Mouse (Mus musculus) CH12.LX (cell line): ENCODE data around the gene Arf6. TPM values are rescaled to one million over a fixed set of nuclear protein-coding genes. Genes with fewer than 3 reads are reported as not detected.

Experiments
- DNase-seq: peaks from one replicate; pipeline ENCODE4 v3.0.0-alpha.2; 2013; ENCODE audit errors: extremely low read depth
- H3K27ac ChIP-seq: 2 replicates; pipeline ENCODE4 v1.5.1; 2012; ENCODE audit warnings: low read depth, mild to moderate bottlenecking, control low read depth, moderate library complexity; ENCODE audit not compliant: insufficient read depth
- H3K27me3 ChIP-seq: replicated peaks from 2 replicates; pipeline ENCODE3; 2012; ENCODE audit warnings: inconsistent platforms
- H3K36me3 ChIP-seq, 2 experiments: replicated peaks in 1 of 2; 2 replicates each; pipeline versions ENCODE3 to v1.6.1; 2012; ENCODE audit warnings: inconsistent platforms in 1 of 2, low read length in 1 of 2, mild to moderate bottlenecking in 1 of 2, mixed read lengths in 1 of 2, moderate library complexity in 1 of 2; ENCODE audit not compliant: control insufficient read depth in 1 of 2, insufficient read depth in 1 of 2
- H3K4me1 ChIP-seq, 2 experiments: 2 replicates each; pipeline ENCODE4 v1.6.1; 2012; ENCODE audit warnings: inconsistent platforms in 1 of 2, moderate library complexity in 1 of 2; ENCODE audit not compliant: insufficient read depth in 2 of 2, control insufficient read depth in 1 of 2
- H3K4me2 ChIP-seq: 2 replicates; pipeline ENCODE4 v1.6.1; 2012; ENCODE audit warnings: low read depth, mild to moderate bottlenecking, control low read depth; ENCODE audit not compliant: poor library complexity, insufficient read depth, severe bottlenecking
- H3K4me3 ChIP-seq, 3 experiments: fragments of 150-350 bp in 1 of 3; sonication (generic) in 1 of 3; replicated peaks in 1 of 3; 2 replicates each; pipeline versions ENCODE3 to v1.5.1; 2011 to 2012; ENCODE audit warnings: low read depth in 2 of 3, low read length in 2 of 3, mild to moderate bottlenecking in 2 of 3, moderate library complexity in 2 of 3, control low read depth in 1 of 3, improper control_type of control experiment in 1 of 3, inconsistent platforms in 1 of 3, mixed read lengths in 1 of 3; ENCODE audit not compliant: poor library complexity in 1 of 3
- H3K79me2 ChIP-seq: replicated peaks from 2 replicates; pipeline ENCODE4 v1.6.1; 2012; ENCODE audit warnings: mild to moderate bottlenecking, moderate library complexity; ENCODE audit not compliant: control insufficient read depth, poor library complexity, insufficient read depth, severe bottlenecking; ENCODE audit errors: extremely low read depth
- H3K9ac ChIP-seq: 2 replicates; pipeline ENCODE4 v1.6.1; 2012; ENCODE audit warnings: low read depth, mild to moderate bottlenecking, control low read depth, moderate library complexity; ENCODE audit not compliant: insufficient read depth
- H3K9me3 ChIP-seq: replicated peaks from 2 replicates; pipeline ENCODE3; 2012; ENCODE audit warnings: low read length, inconsistent platforms, mixed read lengths
- BHLHE40 ChIP-seq: IDR thresholded peaks from 2 replicates; pipeline ENCODE4 v1.6.1; 2011; ENCODE audit warnings: mild to moderate bottlenecking, low read depth, low read length, improper control_type of control experiment
- CHD1 ChIP-seq: IDR thresholded peaks from 2 replicates; pipeline ENCODE4 v1.6.1; 2012; ENCODE audit warnings: low read depth, low read length, improper control_type of control experiment, inconsistent platforms
- CHD2 ChIP-seq: IDR thresholded peaks from 2 replicates; pipeline ENCODE4 v1.6.1; 2011; ENCODE audit warnings: low read length, improper control_type of control experiment
- CTCF ChIP-seq, 2 experiments: IDR thresholded peaks in 1 of 2; conservative IDR thresholded peaks in 1 of 2; 2 replicates each; pipeline ENCODE4 v1.5.1; 2011 to 2012; ENCODE audit warnings: low read depth in 2 of 2, low read length in 2 of 2, improper control_type of control experiment in 1 of 2, inconsistent platforms in 1 of 2, mild to moderate bottlenecking in 1 of 2, moderate library complexity in 1 of 2
- E2F4 ChIP-seq: IDR thresholded peaks from 2 replicates; pipeline ENCODE4 v1.6.1; 2011; ENCODE audit warnings: low read depth, low read length, improper control_type of control experiment; ENCODE audit not compliant: insufficient replicate concordance
- EP300 ChIP-seq: IDR thresholded peaks from 2 replicates; pipeline ENCODE4 v1.6.1; 2011; ENCODE audit warnings: low read length, improper control_type of control experiment
- ETS1 ChIP-seq: conservative IDR thresholded peaks from 2 replicates; pipeline ENCODE4 v1.6.1; 2012; ENCODE audit warnings: low read depth, mild to moderate bottlenecking, inconsistent platforms, low read length, improper control_type of control experiment, moderate library complexity
- GABPA ChIP-seq: IDR thresholded peaks from 2 replicates; pipeline ENCODE4 v1.6.1; 2012; ENCODE audit warnings: low read depth, low read length, improper control_type of control experiment, inconsistent platforms; ENCODE audit not compliant: insufficient replicate concordance
- HCFC1 ChIP-seq: IDR thresholded peaks from 2 replicates; pipeline ENCODE4 v1.6.1; 2012; ENCODE audit warnings: low read depth, mild to moderate bottlenecking, inconsistent platforms, low read length, improper control_type of control experiment
- IRF4 ChIP-seq: IDR thresholded peaks from 2 replicates; pipeline ENCODE4 v1.6.1; 2014; ENCODE audit warnings: low read depth, mild to moderate bottlenecking, inconsistent platforms, low read length, improper control_type of control experiment
- JUN ChIP-seq: IDR thresholded peaks from 2 replicates; pipeline ENCODE4 v1.6.1; 2011; ENCODE audit warnings: low read depth, mild to moderate bottlenecking, low read length, improper control_type of control experiment, moderate library complexity; ENCODE audit not compliant: insufficient read depth
- JUND ChIP-seq: conservative IDR thresholded peaks from 2 replicates; pipeline ENCODE4 v1.6.1; 2011; ENCODE audit warnings: low read depth, low read length, improper control_type of control experiment
- KAT2A ChIP-seq: IDR thresholded peaks from 2 replicates; pipeline ENCODE4 v1.6.1; 2012; ENCODE audit warnings: low read length, improper control_type of control experiment, inconsistent platforms; ENCODE audit not compliant: insufficient replicate concordance
- MAFK ChIP-seq: IDR thresholded peaks from 2 replicates; pipeline ENCODE4 v1.6.1; 2011; ENCODE audit warnings: low read length, improper control_type of control experiment; ENCODE audit not compliant: insufficient replicate concordance
- MAX ChIP-seq: IDR thresholded peaks from 2 replicates; pipeline ENCODE4 v1.6.1; 2011; ENCODE audit warnings: low read length, improper control_type of control experiment
- MEF2A ChIP-seq: IDR thresholded peaks from 2 replicates; pipeline ENCODE4 v1.6.1; 2014; ENCODE audit warnings: low read depth, mild to moderate bottlenecking, inconsistent platforms, low read length, improper control_type of control experiment, borderline replicate concordance
- MXI1 ChIP-seq: IDR thresholded peaks from 2 replicates; pipeline ENCODE4 v1.6.1; 2011; ENCODE audit warnings: mild to moderate bottlenecking, low read depth, low read length, improper control_type of control experiment
- MYC ChIP-seq: IDR thresholded peaks from 2 replicates; pipeline ENCODE4 v1.6.1; 2011; ENCODE audit warnings: low read depth, mild to moderate bottlenecking, improper control_type of control experiment, low read length
- NELFE ChIP-seq: IDR thresholded peaks from 2 replicates; pipeline ENCODE4 v1.6.1; 2011; ENCODE audit warnings: low read depth, low read length, improper control_type of control experiment
- NRF1 ChIP-seq: IDR thresholded peaks from 2 replicates; pipeline ENCODE4 v1.6.1; 2014; ENCODE audit warnings: low read depth, mild to moderate bottlenecking, inconsistent platforms, low read length, improper control_type of control experiment, moderate library complexity
- PAX5 ChIP-seq: IDR thresholded peaks from 2 replicates; pipeline ENCODE4 v1.6.1; 2012; ENCODE audit warnings: low read length, inconsistent platforms, mixed read lengths
- POLR2A ChIP-seq: IDR thresholded peaks from 2 replicates; pipeline ENCODE4 v1.6.1; 2011; ENCODE audit warnings: low read depth, mild to moderate bottlenecking, improper control_type of control experiment, low read length
- POLR2AphosphoS2 ChIP-seq: IDR thresholded peaks from 2 replicates; pipeline ENCODE4 v1.6.1; 2011; ENCODE audit warnings: low read depth, low read length, improper control_type of control experiment
- RCOR1 ChIP-seq: conservative IDR thresholded peaks from 2 replicates; pipeline ENCODE4 v1.6.1; 2012; ENCODE audit warnings: low read depth, mild to moderate bottlenecking, inconsistent platforms, low read length, improper control_type of control experiment
- SIN3A ChIP-seq: IDR thresholded peaks from 2 replicates; pipeline ENCODE4 v1.6.1; 2012; ENCODE audit warnings: low read length, improper control_type of control experiment, inconsistent platforms
- SMC3 ChIP-seq: IDR thresholded peaks from 2 replicates; pipeline ENCODE4 v1.6.1; 2011; ENCODE audit warnings: low read depth, low read length, improper control_type of control experiment
- TBP ChIP-seq: conservative IDR thresholded peaks from 2 replicates; pipeline ENCODE4 v1.6.1; 2011; ENCODE audit warnings: low read depth, low read length, improper control_type of control experiment
- TCF12 ChIP-seq: IDR thresholded peaks from 2 replicates; pipeline ENCODE4 v1.6.1; 2014; ENCODE audit warnings: low read depth, mild to moderate bottlenecking, inconsistent platforms, low read length, improper control_type of control experiment
- USF1 ChIP-seq: IDR thresholded peaks from 2 replicates; pipeline ENCODE4 v1.6.1; 2014; ENCODE audit warnings: low read depth, mild to moderate bottlenecking, inconsistent platforms, low read length, improper control_type of control experiment
- USF2 ChIP-seq: conservative IDR thresholded peaks from 2 replicates; pipeline ENCODE4 v1.6.1; 2011; ENCODE audit warnings: low read depth, low read length, improper control_type of control experiment
- ZKSCAN1 ChIP-seq: IDR thresholded peaks from 2 replicates; pipeline ENCODE4 v1.6.1; 2012; ENCODE audit warnings: low read depth, inconsistent platforms, low read length, improper control_type of control experiment, borderline replicate concordance
- ZMIZ1 ChIP-seq: IDR thresholded peaks from 2 replicates; pipeline ENCODE4 v1.6.1; 2012; ENCODE audit warnings: low read depth, mild to moderate bottlenecking, inconsistent platforms, low read length, improper control_type of control experiment
- ZNF384 ChIP-seq: IDR thresholded peaks from 2 replicates; pipeline ENCODE4 v1.6.1; 2012; ENCODE audit warnings: low read depth, low read length, improper control_type of control experiment, inconsistent platforms
- dilution Hi-C: fragments of 300-500 bp; cut with MboI; formaldehyde crosslinking; loops from 2 replicates; pipeline ENCODE4 v1.14.3; 2020; ENCODE audit warnings: low sequenced_read_pairs; ENCODE audit not compliant: extremely low pct_unique_long_range_greater_than_20kb, extremely low pct_ligation_motif_present
- in situ Hi-C: fragments of 300-500 bp; cut with MboI; formaldehyde crosslinking; loops from 3 replicates; pipeline ENCODE4 v1.14.3; 2019; ENCODE audit warnings: low sequenced_read_pairs, low pct_ligation_motif_present, low pct_unique_long_range_greater_than_20kb, mixed read lengths
- polyA plus RNA-seq: library from polyadenylated mRNA; unstranded; fragments of >175 nt; gene quantifications from 2 replicates; pipeline ENCODE4 v1.2.1, GENCODE M21; 2012; ENCODE audit warnings: low read depth; ENCODE audit not compliant: insufficient read length
- total RNA-seq, 2 experiments: library from RNA; depleted of rRNA; stranded (reverse); fragments of 300-350 nt in 1 of 2; fragments of >200 nt in 1 of 2; gene quantifications; 2 replicates each; pipeline ENCODE4 v1.2.3; 2012 to 2014

The Arf6 gene
- total and polyA plus RNA-seq, 3 experiments, result 258 to 375 (median 312) TPM

- Histone ChIP-seq H3K4me1 (peaks cover 5 to 23% of the 10 kb centered on the region in 2 experiments; a peak in 2 of 4 replicates), H3K27ac (peak overlapping the region; percentile 64; the same call in 1 of the 2 replicates), H3K27me3 (no peaks in the 10 kb centered on the region), H3K4me3 (peak overlapping the region; percentile 45 to 93 (median 80)), H3K9ac (peak overlapping the region; percentile 67), H3K79me2 (peaks cover 36% of the 10 kb centered on the region), H3K4me2 (peak overlapping the region; percentile 99), H3K36me3 (peaks cover 11 to 24% of the 10 kb centered on the region in 2 experiments), H3K9me3 (no peaks in the 10 kb centered on the region)
- TF ChIP-seq CTCF (conservative IDR thresholded peaks at IDR 0.05 in 1 of 2, IDR thresholded peaks at IDR 0.05 in 1 of 2; ENCODE audit: low read depth in 2 of 2, low read length in 2 of 2), result no peak
- no peak for TF ChIP-seq MYC
- TF ChIP-seq ETS1, result no peak
- no peak for TF ChIP-seq JUN
- TF ChIP-seq JUND, result no peak
- TF ChIP-seq GABPA, result no peak
- TF ChIP-seq E2F4, result no peak
- TF ChIP-seq ZKSCAN1, result no peak
- no peak for TF ChIP-seq MAX
- no peak for TF ChIP-seq ZMIZ1
- TF ChIP-seq CHD2, result peak; percentile 68
- TF ChIP-seq IRF4, result 0 out of 2 replicates have a peak, but pooled peaks have one; percentile 27
- no peak for TF ChIP-seq USF2
- TF ChIP-seq KAT2A, result no peak
- TF ChIP-seq CHD1, result no peak
- TF ChIP-seq SMC3, result no peak
- no peak for TF ChIP-seq POLR2AphosphoS2
- 0 out of 2 replicates have a peak, but pooled peaks have one; percentile 16 for TF ChIP-seq EP300
- no peak for TF ChIP-seq MAFK
- TF ChIP-seq ZNF384, result peak; percentile 21; the same call in 1 of the 2 replicates
- no peak for TF ChIP-seq MXI1
- no peak for TF ChIP-seq USF1
- no peak for TF ChIP-seq NRF1
- TF ChIP-seq RCOR1, result no peak
- no peak for TF ChIP-seq PAX5
- TF ChIP-seq POLR2A, result peak; percentile 36; the same call in 1 of the 2 replicates
- TF ChIP-seq HCFC1, result no peak
- no peak for TF ChIP-seq BHLHE40
- 0 out of 2 replicates have a peak, but pooled peaks have one; percentile 12 for TF ChIP-seq MEF2A
- TF ChIP-seq TCF12, result no peak
- TF ChIP-seq TBP, result no peak
- TF ChIP-seq NELFE, result no peak
- no peak; the same call in 1 of the 2 replicates for TF ChIP-seq SIN3A
- in situ Hi-C loops, result no loop called here
- DNase-seq, result no peak
- dilution Hi-C loops, result no loop called here
Observed at GRCm38 (mm10) chr12:69376132-69376531, 4.2 kb downstream of the Arf6 start.
